Mouse (Mus musculus) kidney, adult 18-20 months (tissue): ENCODE results near the gene Tlr5.
A peak's percentile ranks its signal among the peaks of the same experiment; 100 is the strongest.

ENCODE experiments used
- DNase-seq: peaks from one replicate; pipeline ENCODE4 v3.0.0; 2021

Tlr5 gene

GRCm38 (mm10) chr1:182955047-182955620 lies 546 bp downstream of the Tlr5 start:
- no peak for DNase-seq

GRCm38 (mm10) chr1:182956186-182956960 lies 1.8 kb downstream of the Tlr5 start:
- no peak for DNase-seq

GRCm38 (mm10) chr1:182957001-182957757 lies 2.6 kb downstream of the Tlr5 start:
- DNase-seq, result peak; percentile 6

GRCm38 (mm10) chr1:182957826-182958544 lies 3.4 kb downstream of the Tlr5 start:
- DNase-seq, result no peak

GRCm38 (mm10) chr1:182958824-182959223 lies 4.2 kb downstream of the Tlr5 start:
- DNase-seq, result no peak

- DNase-seq, result peak; percentile 54
These were observed 4.7 kb downstream of the Tlr5 start for GRCm38 (mm10) chr1:182959251-182959691.

- DNase-seq, result peak; percentile 86
These were observed 5.3 kb downstream of the Tlr5 start for GRCm38 (mm10) chr1:182959811-182960455.

- no peak for DNase-seq
These were observed 6.5 kb downstream of the Tlr5 start for GRCm38 (mm10) chr1:182961076-182961475.

- no peak for DNase-seq
These were observed 8.7 kb downstream of the Tlr5 start for GRCm38 (mm10) chr1:182963329-182963728.

- no peak for DNase-seq
These were observed 10.4 kb downstream of the Tlr5 start for GRCm38 (mm10) chr1:182964855-182965466.

GRCm38 (mm10) chr1:182968732-182969131 lies 14.1 kb downstream of the Tlr5 start:
- no peak for DNase-seq

GRCm38 (mm10) chr1:182972240-182972639 lies 17.7 kb downstream of the Tlr5 start:
- no peak for DNase-seq

GRCm38 (mm10) chr1:182974826-182975225 lies 20.2 kb downstream of the Tlr5 start:
- no peak for DNase-seq

GRCm38 (mm10) chr1:182980702-182981101 lies 26.1 kb downstream of the Tlr5 start:
- no peak for DNase-seq

GRCm38 (mm10) chr1:182982995-182983394 lies 28.4 kb downstream of the Tlr5 start:
- peak; percentile 77 for DNase-seq

- no peak for DNase-seq
These were observed 29.0 kb downstream of the Tlr5 start for GRCm38 (mm10) chr1:182983496-182984127.

GRCm38 (mm10) chr1:182986243-182986642 lies 31.7 kb downstream of the Tlr5 start:
- no peak for DNase-seq

GRCm38 (mm10) chr1:182986750-182987149 lies 32.2 kb downstream of the Tlr5 start:
- no peak for DNase-seq

GRCm38 (mm10) chr1:182987801-182988200 lies 33.2 kb downstream of the Tlr5 start:
- DNase-seq, result no peak

- no peak for DNase-seq
These were observed 34.1 kb downstream of the Tlr5 start for GRCm38 (mm10) chr1:182988646-182989045.

- DNase-seq, result no peak
These were observed 35.6 kb downstream of the Tlr5 start for GRCm38 (mm10) chr1:182990092-182990762.
